Mouse (Mus musculus) G1E (cell line): ENCODE results near the gene Nudc. TPM values are rescaled to one million over a fixed set of nuclear protein-coding genes. Genes with fewer than 3 reads are reported as not detected.

Source experiments
- ATAC-seq: 2 replicates; pipeline ENCODE4 v1.8.0; 2016; ENCODE audit warnings: mild to moderate bottlenecking; ENCODE audit not compliant: insufficient number of reproducible peaks, poor library complexity, low FRiP score, severe bottlenecking; ENCODE audit errors: extremely low read depth
- DNase-seq: peaks from one replicate; pipeline ENCODE4 v3.0.0; 2012; ENCODE audit warnings: low spot score
- H3K27me3 ChIP-seq: 2 replicates; pipeline ENCODE4 v1.6.1; 2012; ENCODE audit warnings: mild to moderate bottlenecking, low read length, inconsistent platforms; ENCODE audit not compliant: insufficient read depth
- H3K36me3 ChIP-seq: replicated peaks from 2 replicates; pipeline ENCODE3; 2012; ENCODE audit warnings: mild to moderate bottlenecking, inconsistent platforms
- H3K4me1 ChIP-seq: 2 replicates; pipeline ENCODE4 v1.6.1; 2012; ENCODE audit warnings: low read depth, low read length, inconsistent platforms, mixed read lengths; ENCODE audit not compliant: insufficient read depth
- H3K4me3 ChIP-seq: 2 replicates; pipeline ENCODE4 v1.5.1; 2012; ENCODE audit warnings: low read depth, mild to moderate bottlenecking, inconsistent platforms, low read length, moderate library complexity, mixed read lengths
- H3K9me3 ChIP-seq: replicated peaks from 2 replicates; pipeline ENCODE4 v1.6.1; 2012; ENCODE audit warnings: inconsistent platforms
- CTCF ChIP-seq: IDR thresholded peaks from 2 replicates; pipeline ENCODE4 v1.5.1; 2012; ENCODE audit warnings: low read depth, low read length, inconsistent platforms, mixed read lengths
- GATA1 ChIP-seq: IDR thresholded peaks from 2 replicates; pipeline ENCODE4 v1.6.1; 2012; ENCODE audit warnings: borderline replicate concordance, low read length, inconsistent platforms, mixed read lengths
- GATA2 ChIP-seq: IDR thresholded peaks from 2 replicates; pipeline ENCODE4 v1.6.1; 2012; ENCODE audit warnings: low read depth, low read length, inconsistent platforms, borderline replicate concordance
- POLR2AphosphoS5 ChIP-seq: IDR thresholded peaks from 2 replicates; pipeline ENCODE4 v1.6.1; 2012; ENCODE audit warnings: low read depth, low read length, inconsistent platforms; ENCODE audit not compliant: insufficient replicate concordance
- TAL1 ChIP-seq: conservative IDR thresholded peaks from 2 replicates; pipeline ENCODE4 v1.6.1; 2012; ENCODE audit warnings: low read depth, low read length, inconsistent platforms, mixed read lengths
- polyA plus RNA-seq: library from polyadenylated mRNA; stranded (reverse); fragments of >175 nt; gene quantifications from 2 replicates; pipeline ENCODE4 v1.2.3, GENCODE M21; 2012
- total RNA-seq, 2 experiments: library from RNA; stranded (forward) in 1 of 2; stranded (reverse) in 1 of 2; fragments of 200-1000 nt in 1 of 2; fragments of >200 nt in 1 of 2; fragmentation: Nextera tagmentation in 1 of 2; gene quantifications; 2 replicates each; pipeline ENCODE4 v1.2.3; 2014 to 2017

Nudc gene
- total and polyA plus RNA-seq, 3 experiments = 150 to 629 (median 220) TPM

- H3K4me1 ChIP-seq = no peaks in the 10 kb centered on the region
- peaks cover 31% of the 10 kb centered on the region for H3K27me3 ChIP-seq
- H3K9me3 ChIP-seq = peaks cover 2% of the 10 kb centered on the region; the same call in 1 of the 2 replicates
- ATAC-seq = no peak
- no peak for DNase-seq
- H3K36me3 ChIP-seq = no peaks in the 10 kb centered on the region
- H3K4me3 ChIP-seq = no peak overlapping the region
- TF ChIP-seq CTCF (no peak), GATA2 (no peak), TAL1 (no peak), GATA1 (no peak), POLR2AphosphoS5 (no peak)
These were observed 15.8 kb upstream of the Nudc start for GRCm38 (mm10) chr4:133561622-133562021.

DNA sequence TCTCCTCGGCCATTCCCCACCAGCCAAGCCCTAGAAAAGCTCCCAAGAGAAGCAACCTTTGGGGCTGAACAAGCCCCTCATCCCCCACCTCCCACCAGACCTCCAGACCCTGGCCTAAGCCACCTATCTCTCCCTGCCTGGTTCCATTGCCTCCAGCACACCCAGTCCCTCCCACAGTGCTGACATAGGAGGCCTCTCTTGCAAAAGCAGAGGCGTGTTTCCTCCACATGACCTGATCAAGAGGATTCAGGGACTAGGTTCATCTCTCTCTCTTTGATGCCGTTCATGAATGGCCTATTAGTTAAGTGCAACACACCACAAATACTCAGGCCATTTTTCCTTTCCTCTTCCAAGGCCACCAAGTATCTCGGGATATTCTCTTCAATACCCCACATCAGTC lies 14.1 kb upstream of the Nudc start:
- no peak for TF ChIP-seq GATA1
- no peak for TF ChIP-seq CTCF
- no peak for TF ChIP-seq POLR2AphosphoS5
- TF ChIP-seq TAL1 = no peak
- TF ChIP-seq GATA2 = no peak
- no peaks in the 10 kb centered on the region for H3K36me3 ChIP-seq
- no peak for ATAC-seq

GRCm38 (mm10) chr4:133557041-133557717 lies 11.4 kb upstream of the Nudc start:
- no peak for TF ChIP-seq GATA1
- TF ChIP-seq CTCF = no peak
- no peak for TF ChIP-seq TAL1
- no peak for TF ChIP-seq GATA2
- TF ChIP-seq POLR2AphosphoS5 = no peak
- DNase-seq (no peak), ATAC-seq (no peak)
- Histone ChIP-seq H3K36me3 (no peaks in the 10 kb centered on the region), H3K4me1 (peaks cover 11% of the 10 kb centered on the region), H3K27me3 (peaks cover 60% of the 10 kb centered on the region), H3K4me3 (no peak overlapping the region), H3K9me3 (no peaks in the 10 kb centered on the region)

More for the DNA sequence above, 14.1 kb upstream of the Nudc start:
- Histone ChIP-seq H3K4me1 (peaks cover 2% of the 10 kb centered on the region; the same call in 1 of the 2 replicates), H3K9me3 (peaks cover 2% of the 10 kb centered on the region; the same call in 1 of the 2 replicates), H3K27me3 (peaks cover 43% of the 10 kb centered on the region), H3K4me3 (no peak overlapping the region)
- no peak for DNase-seq

DNA sequence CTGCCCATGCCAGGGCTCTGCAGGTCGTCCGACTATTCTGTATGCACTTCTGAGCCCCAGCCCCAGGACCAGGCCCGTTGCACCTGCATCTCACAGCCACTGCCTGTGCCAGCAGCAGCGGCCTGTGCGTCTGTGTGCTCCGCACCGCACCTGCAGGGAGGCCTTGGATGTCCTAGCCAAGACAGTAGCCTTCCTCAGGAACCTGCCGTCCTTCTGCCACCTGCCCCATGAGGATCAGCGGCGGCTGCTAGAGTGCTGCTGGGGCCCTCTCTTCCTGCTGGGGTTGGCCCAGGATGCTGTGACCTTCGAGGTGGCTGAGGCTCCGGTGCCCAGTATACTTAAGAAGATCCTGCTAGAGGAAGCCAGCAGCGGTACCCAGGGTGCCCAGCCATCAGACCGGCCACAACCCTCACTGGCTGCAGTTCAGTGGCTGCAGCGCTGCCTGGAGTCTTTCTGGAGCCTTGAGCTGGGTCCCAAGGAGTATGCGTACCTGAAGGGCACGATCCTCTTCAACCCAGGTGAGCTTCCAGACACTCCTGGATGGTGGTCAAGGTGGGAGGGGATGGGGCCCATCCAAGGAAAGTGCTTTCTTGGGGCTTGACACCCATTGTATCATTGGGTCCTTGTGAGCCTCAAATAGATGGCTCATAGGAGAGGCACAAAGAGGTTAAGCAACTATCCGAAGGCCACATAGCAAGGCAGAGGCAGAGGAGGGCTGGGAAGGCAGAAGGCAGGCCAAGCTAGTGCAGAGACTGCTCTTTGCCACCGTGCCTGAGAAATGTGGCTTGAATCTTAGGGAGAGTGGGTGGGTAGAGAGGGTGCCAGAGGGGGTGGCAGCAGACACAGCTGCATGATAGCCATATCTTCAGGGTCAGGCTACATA lies 7.9 kb upstream of the Nudc start:
- Histone ChIP-seq H3K27me3 (peaks cover 57% of the 10 kb centered on the region), H3K4me1 (peaks cover 11% of the 10 kb centered on the region), H3K4me3 (no peak overlapping the region), H3K9me3 (no peaks in the 10 kb centered on the region), H3K36me3 (no peaks in the 10 kb centered on the region)
- no peak for DNase-seq
- TF ChIP-seq GATA2 (no peak), GATA1 (no peak), CTCF (no peak), TAL1 (no peak), POLR2AphosphoS5 (no peak)
- ATAC-seq = no peak

GRCm38 (mm10) chr4:133552768-133553447 lies 7.1 kb upstream of the Nudc start, which contains the start of gene Nr0b2:
TSS of gene Nr0b2 (plus strand) at chr4:133553376.
- Histone ChIP-seq H3K36me3 (no peaks in the 10 kb centered on the region), H3K27me3 (peaks cover 53% of the 10 kb centered on the region), H3K4me1 (peaks cover 11% of the 10 kb centered on the region), H3K9me3 (0 out of 2 replicates have a peak, but pooled peaks cover 3% of the 10 kb centered on the region), H3K4me3 (no peak within 1 kb of the TSS)
- DNase-seq (no peak), ATAC-seq (no peak)
- no peak for TF ChIP-seq POLR2AphosphoS5

DNA sequence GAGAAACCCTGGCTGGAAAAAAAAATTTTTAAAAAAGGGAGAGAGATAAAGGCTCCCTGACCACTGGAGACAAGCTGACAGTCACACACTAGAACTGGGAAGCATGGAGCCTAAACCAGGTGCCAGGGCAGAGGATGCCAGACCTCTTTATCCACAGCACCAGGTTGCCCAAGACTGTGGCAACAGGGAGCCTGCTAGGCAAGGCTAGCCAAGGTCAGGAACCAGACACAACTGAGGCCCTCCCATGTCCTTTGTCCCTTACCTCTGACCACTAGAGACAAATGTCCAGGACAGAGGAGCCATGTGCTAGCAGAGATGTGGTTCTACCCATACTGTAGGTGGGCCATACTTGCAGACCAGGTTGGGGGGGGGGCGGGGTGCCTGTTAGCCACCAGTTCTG lies 6.2 kb upstream of the Nudc start:
- TF ChIP-seq CTCF = no peak
- TF ChIP-seq GATA1 = no peak
- no peak for TF ChIP-seq GATA2
- TF ChIP-seq TAL1 = no peak
- TF ChIP-seq POLR2AphosphoS5 = no peak
- H3K27me3 ChIP-seq = peaks cover 45% of the 10 kb centered on the region
- no peak overlapping the region for H3K4me3 ChIP-seq
- H3K9me3 ChIP-seq = 0 out of 2 replicates have a peak, but pooled peaks cover 3% of the 10 kb centered on the region
- H3K4me1 ChIP-seq = peaks cover 11% of the 10 kb centered on the region
- DNase-seq = no peak
- ATAC-seq = no peak
- no peaks in the 10 kb centered on the region for H3K36me3 ChIP-seq
